Comparison of ENCODE assay signal across 9 mouse cellular contexts in the genomic region with DNA sequence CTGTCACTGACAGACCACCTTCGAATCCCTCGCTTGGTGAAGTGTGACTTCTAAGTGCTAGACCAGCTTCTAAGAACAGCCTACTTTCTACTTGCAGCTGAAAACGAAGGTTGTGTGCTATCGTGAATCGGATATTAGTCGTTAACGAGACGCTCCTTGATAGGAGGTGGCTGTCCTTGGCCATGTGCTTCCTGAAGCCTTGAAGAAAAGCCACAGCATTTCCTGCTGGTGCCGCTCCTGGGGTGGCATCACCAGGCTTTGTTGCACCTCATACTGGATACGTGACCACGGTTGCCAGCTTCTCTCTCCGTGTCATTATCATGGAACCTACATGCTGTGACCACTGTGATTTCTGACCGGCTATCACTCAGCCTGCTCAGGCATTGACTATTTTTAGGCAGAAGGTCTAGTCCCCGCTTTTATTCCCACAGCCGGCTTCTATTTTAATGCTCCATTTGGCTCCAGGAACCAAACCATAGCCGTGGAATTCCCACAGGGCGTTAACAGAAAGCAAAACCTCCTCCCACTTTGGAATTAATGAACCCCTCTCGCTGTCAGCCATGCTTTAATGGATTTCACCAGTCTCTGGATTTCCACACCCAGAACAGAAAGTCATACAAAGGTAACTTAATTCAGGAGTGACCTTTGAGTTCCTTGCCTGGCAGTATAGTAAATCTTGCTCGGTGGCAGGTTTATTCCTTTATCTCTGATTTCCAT.
DNase-seq lines count a peak whose midpoint lies in the region; ATAC-seq and TF ChIP-seq lines count a peak whose summit lies in the region.
"Had no signal": no experiment of that assay in that cellular context is flagged by ENCODE, and none has a peak within 500 bp of the region (broad histone marks: within the 10 kb centered on the region; RNA-seq: fewer than 3 reads in every experiment).

No protein-coding gene starts in this region.

- H3K27me3 ChIP-seq in heart, embryonic 12.5 days (replicated peaks): no peaks in the 10 kb centered on the region
- no peaks in the 10 kb centered on the region for H3K27me3 ChIP-seq in kidney, postnatal 0 days (ENCODE audit: insufficient read depth, low read length)

- peak; percentile 12 for DNase-seq in kidney, adult 11 months
- DNase-seq in kidney, postnatal 25 days: no peak
- DNase-seq in brain, embryonic 14.5 days (ENCODE audit: low read depth): peak; percentile 52
- peak; percentile 82 for DNase-seq in kidney, postnatal 0 days (ENCODE audit: low spot score)
- DNase-seq in gastrocnemius, adult 8-10 months (ENCODE audit: low spot score in 2 of 2): no peak
- DNase-seq in right cerebral cortex, adult 18-20 months: no peak
- DNase-seq: cerebellum, adult 11 months; lung, adult 18-20 months had no signal

- no peak for TF ChIP-seq POLR2A in brain, embryonic 14.5 days (IDR thresholded peaks at IDR 0.05; ENCODE audit: borderline replicate concordance, extremely low read depth, insufficient read depth, insufficient read length, poor library complexity, severe bottlenecking)

- H3K27ac ChIP-seq in heart, embryonic 12.5 days (ENCODE audit: poor library complexity, severe bottlenecking): no peak overlapping the region
- H3K27ac ChIP-seq in kidney, postnatal 0 days: peak overlapping the region; percentile 27; the same call in 1 of the 2 replicates

- H3K4me1 ChIP-seq in heart, embryonic 12.5 days (replicated peaks): peaks cover 18% of the 10 kb centered on the region
- H3K4me1 ChIP-seq in kidney, postnatal 0 days (replicated peaks; ENCODE audit: insufficient read depth, low read length): peaks cover 13% of the 10 kb centered on the region

- no peaks in the 10 kb centered on the region for H3K36me3 ChIP-seq in heart, embryonic 12.5 days
- no peaks in the 10 kb centered on the region for H3K36me3 ChIP-seq in kidney, postnatal 0 days (ENCODE audit: insufficient read depth, low read length)

- peak overlapping the region; percentile 33 for H3K4me2 ChIP-seq in heart, embryonic 12.5 days
- H3K4me2 ChIP-seq in kidney, postnatal 0 days (ENCODE audit: low read length): peak overlapping the region; percentile 36

- H3K9me3 ChIP-seq in heart, embryonic 12.5 days (replicated peaks): no peaks in the 10 kb centered on the region
- H3K9me3 ChIP-seq in kidney, postnatal 0 days (replicated peaks; ENCODE audit: low read length): no peaks in the 10 kb centered on the region

- H3K4me3 ChIP-seq in heart, embryonic 12.5 days: no peak overlapping the region
- H3K4me3 ChIP-seq in kidney, postnatal 0 days (replicated peaks; ENCODE audit: low read depth, low read length): no peak overlapping the region

- no peak overlapping the region for H3K9ac ChIP-seq in heart, embryonic 12.5 days
- H3K9ac ChIP-seq in kidney, postnatal 0 days (ENCODE audit: low read depth, low read length): no peak overlapping the region

- TF ChIP-seq CTCF in brain, embryonic 14.5 days (IDR thresholded peaks at IDR 0.05; ENCODE audit: borderline replicate concordance, extremely low read depth, insufficient read depth, insufficient read length): no peak
- TF ChIP-seq CTCF in kidney, postnatal 0 days (IDR thresholded peaks at IDR 0.05; ENCODE audit: low read depth): no peak

- 49% methylated on average over 19 of the region's 19 CpGs for WGBS in heart, embryonic 12.5 days
- 25% methylated on average over 19 of the region's 19 CpGs for WGBS in kidney, postnatal 0 days

- no peak for ATAC-seq in heart, embryonic 12.5 days (ENCODE audit: insufficient number of reproducible peaks, low FRiP score)
- peak; percentile 62 for ATAC-seq in kidney, postnatal 0 days (replicated peaks; ENCODE audit: low FRiP score, low read depth)

Comparison
In these comparisons a context has a peak if more than half of its experiments do, and no peak if none do; other contexts are left out.
1. DNase-seq: peak in kidney, adult 11 months (single experiment), brain, embryonic 14.5 days (single experiment) and kidney, postnatal 0 days (single experiment); none in kidney, postnatal 25 days (0 of 2), gastrocnemius, adult 8-10 months (0 of 2) and right cerebral cortex, adult 18-20 months (single experiment).